Mouse (Mus musculus): ENCODE measurements around the gene Gm14409. TPM values are rescaled to one million over a fixed set of nuclear protein-coding genes. Genes with fewer than 3 reads are reported as not detected.

Gene Gm14409
- not detected in 2 replicates for polyA plus RNA-seq (2012; ENCODE audit: low replicate concordance)

DNA sequence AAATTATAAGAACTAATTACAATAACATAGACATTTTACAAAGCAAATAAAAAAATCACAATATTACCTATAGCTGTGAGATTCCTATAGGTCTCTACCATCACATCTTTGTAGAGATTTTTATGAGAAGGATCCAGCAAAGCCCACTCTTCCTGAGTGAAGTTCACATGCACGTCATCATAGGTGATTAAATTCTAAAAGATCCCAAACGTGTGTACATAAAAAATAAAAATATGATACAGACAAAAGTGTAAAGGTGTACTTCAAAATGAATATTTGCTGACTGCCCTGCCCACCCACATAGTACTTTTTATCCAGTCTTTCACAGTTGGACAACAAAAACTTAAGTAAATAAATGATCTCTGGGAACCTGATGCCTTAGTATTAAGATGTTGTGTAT lies at the start of gene Gm14409:
TSS of gene Gm14409 (minus strand) at position 101 of the 400 bp plus-strand sequence.

Other genes with a start within 250 kb of the Gm14409 start
- not detected in 2 replicates for gene Gm14401, start 192.7 kb downstream of the Gm14409 start, polyA plus RNA-seq (2012; ENCODE audit: low replicate concordance)
- 3.2 TPM in 1 of 2 replicates, not detected in the other for gene Gm14410, start 60.6 kb downstream of the Gm14409 start, polyA plus RNA-seq (2012; ENCODE audit: low replicate concordance)
- 0.11 TPM in 1 of 2 replicates, not detected in the other for gene Gm14412, start 57.3 kb upstream of the Gm14409 start, polyA plus RNA-seq (2012; ENCODE audit: low replicate concordance)
- not detected in 2 replicates for gene Gm14418, start 131.3 kb upstream of the Gm14409 start, polyA plus RNA-seq (2012; ENCODE audit: low replicate concordance)
- gene Zfp970, start 197.7 kb upstream of the Gm14409 start, polyA plus RNA-seq (2012; ENCODE audit: low replicate concordance) = 0.24 and 0.43 TPM in 2 replicates
- gene Gm14403, start 231.2 kb upstream of the Gm14409 start, polyA plus RNA-seq (2012; ENCODE audit: low replicate concordance) = not detected in 2 replicates